Mouse (Mus musculus): ENCODE data around the gene Il11. TPM values are rescaled to one million over a fixed set of nuclear protein-coding genes. Genes with fewer than 3 reads are reported as not detected.

Gene Il11
- polyA plus RNA-seq, 1 experiment from 2014 or later = 0.19 TPM

DNA sequence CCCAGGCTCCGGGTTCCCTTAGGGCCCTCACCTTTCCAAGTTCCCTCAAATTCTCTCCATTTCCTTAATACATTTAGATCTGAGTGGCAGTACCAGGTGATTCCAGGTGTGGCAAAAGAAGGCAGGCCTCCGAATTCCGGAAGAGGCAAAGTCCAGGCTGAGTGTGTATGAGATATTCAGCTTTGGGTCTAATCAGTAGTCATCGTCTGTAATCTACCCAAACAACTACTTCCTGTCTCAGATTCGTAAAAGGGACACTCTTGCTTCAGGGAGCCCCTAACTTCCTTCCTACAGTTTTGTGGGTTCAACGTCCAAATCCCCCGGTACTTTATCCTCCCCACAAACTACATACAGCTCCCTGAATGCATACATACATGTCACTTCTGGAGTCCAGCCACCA lies 57.5 kb downstream of the Il11 start, which contains the start of gene Tmem150b:
Gene Tmem150b, minus strand, starts transcription at position 81 of the 400 bp plus-strand sequence.
- Histone ChIP-seq H3K9me3 (no peaks in the 10 kb centered on the region), H3K27ac (replicated peaks) (no peak within 1 kb of the TSS), H3K4me1 (no peaks in the 10 kb centered on the region), H3K36me3 (replicated peaks) (no peaks in the 10 kb centered on the region), H3K4me3 (no peak within 1 kb of the TSS; the same call in 1 of the 2 replicates), H3K27me3 (replicated peaks; ENCODE audit: low read depth, poor library complexity, severe bottlenecking) (no peaks in the 10 kb centered on the region)
- no peak for DNase-seq (ENCODE audit: low spot score)
- 84% methylated on average over 7 of the region's 7 CpGs for WGBS

DNA sequence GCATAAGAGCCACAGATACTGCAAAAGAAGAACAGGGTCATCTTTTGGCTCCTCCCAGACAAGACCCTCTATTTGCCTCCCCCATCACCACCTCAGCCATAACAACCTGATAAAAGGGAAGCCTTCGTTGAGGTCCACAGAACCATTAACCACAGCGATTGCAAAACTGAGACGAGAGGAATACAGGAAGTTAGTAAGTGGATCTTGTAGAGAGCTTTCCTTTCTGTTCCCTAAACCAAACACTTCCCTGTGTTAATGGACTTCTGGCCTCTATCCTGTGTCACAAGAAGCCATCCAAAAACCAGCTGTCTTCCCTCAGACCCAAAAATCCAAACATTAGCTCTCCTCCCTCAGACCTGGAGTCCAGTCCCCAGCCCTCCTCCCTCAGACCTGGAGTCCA lies 58.3 kb downstream of the Il11 start:
- Histone ChIP-seq H3K27me3 (replicated peaks; ENCODE audit: low read depth, poor library complexity, severe bottlenecking) (no peaks in the 10 kb centered on the region), H3K9me3 (no peaks in the 10 kb centered on the region), H3K36me3 (replicated peaks) (no peaks in the 10 kb centered on the region), H3K4me3 (no peak overlapping the region; the same call in 1 of the 2 replicates), H3K27ac (replicated peaks) (no peak overlapping the region), H3K4me1 (no peaks in the 10 kb centered on the region)
- DNase-seq (ENCODE audit: low spot score) = no peak
- WGBS = 78% methylated on average over 3 of the region's 3 CpGs

DNA sequence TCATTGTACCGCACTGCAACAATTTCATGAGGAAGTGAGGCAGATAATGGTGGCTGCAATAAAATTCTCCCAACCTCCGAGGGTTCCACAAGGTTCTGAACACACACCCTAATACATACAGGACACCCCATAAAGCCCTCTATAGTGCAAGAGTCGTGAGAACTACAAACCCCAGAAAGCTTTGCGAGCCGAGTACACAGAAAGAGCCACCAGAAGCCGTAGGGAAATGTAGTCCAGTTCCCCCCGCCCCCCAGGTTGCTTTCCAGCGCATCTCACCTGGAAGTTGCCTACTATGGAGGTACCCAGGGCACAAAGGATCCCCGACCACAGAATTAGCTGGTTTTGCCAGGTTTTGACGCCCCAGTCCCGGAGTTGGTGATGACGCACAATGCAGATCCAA lies 59.2 kb downstream of the Il11 start:
- Histone ChIP-seq H3K27ac (replicated peaks) (no peak overlapping the region), H3K27me3 (replicated peaks; ENCODE audit: low read depth, poor library complexity, severe bottlenecking) (no peaks in the 10 kb centered on the region)

More for the DNA sequence above, 59.2 kb downstream of the Il11 start:
- no peak for DNase-seq (ENCODE audit: low spot score)
- H3K36me3 ChIP-seq (replicated peaks) = no peaks in the 10 kb centered on the region
- peak overlapping the region; percentile 45 for H3K4me3 ChIP-seq
- H3K9me3 ChIP-seq = no peaks in the 10 kb centered on the region
- 39% methylated on average over 12 of the region's 12 CpGs for WGBS
- no peaks in the 10 kb centered on the region for H3K4me1 ChIP-seq

Other genes with a start within 250 kb of the Il11 start
- gene Syt5, start 235.3 kb downstream of the Il11 start, polyA plus RNA-seq (2016; fragmentation: Nextera tagmentation; extraction: Ambion mirVana) = 4.3 and 5.6 TPM in 2 replicates
- gene Ptprh, start 178.8 kb downstream of the Il11 start, polyA plus RNA-seq (2016; fragmentation: Nextera tagmentation; extraction: Ambion mirVana) = not detected in 2 replicates
- 1.9 and 2.1 TPM in 2 replicates for gene Tmem86b, start 151.4 kb downstream of the Il11 start, polyA plus RNA-seq (2016; fragmentation: Nextera tagmentation; extraction: Ambion mirVana)
- gene Ppp6r1, start 123.8 kb downstream of the Il11 start, polyA plus RNA-seq (2016; fragmentation: Nextera tagmentation; extraction: Ambion mirVana) = 9.3 and 11.0 TPM in 2 replicates
- gene Hspbp1, start 97.8 kb downstream of the Il11 start, polyA plus RNA-seq (2016; fragmentation: Nextera tagmentation; extraction: Ambion mirVana) = 131 and 136 TPM in 2 replicates
- gene Brsk1, start 92.3 kb downstream of the Il11 start, polyA plus RNA-seq (2016; fragmentation: Nextera tagmentation; extraction: Ambion mirVana) = 2.0 and 2.2 TPM in 2 replicates
- gene Tmem150b, start 57.6 kb downstream of the Il11 start, polyA plus RNA-seq (2016; fragmentation: Nextera tagmentation; extraction: Ambion mirVana) = 0.14 and 0.20 TPM in 2 replicates
- gene Kmt5c, start 42.7 kb downstream of the Il11 start, polyA plus RNA-seq (2016; fragmentation: Nextera tagmentation; extraction: Ambion mirVana) = 102 and 103 TPM in 2 replicates
- gene Cox6b2, start 29.8 kb downstream of the Il11 start, polyA plus RNA-seq (2016; fragmentation: Nextera tagmentation; extraction: Ambion mirVana) = 42.5 and 46.0 TPM in 2 replicates
- gene Fam71e2, start 11.6 kb downstream of the Il11 start, polyA plus RNA-seq (2016; fragmentation: Nextera tagmentation; extraction: Ambion mirVana) = not detected in 2 replicates
- not detected in 2 replicates for gene Tmem190, start 78 bp upstream of the Il11 start, polyA plus RNA-seq (2016; fragmentation: Nextera tagmentation; extraction: Ambion mirVana)
- gene Tmem238, start 6.8 kb upstream of the Il11 start, polyA plus RNA-seq (2016; fragmentation: Nextera tagmentation; extraction: Ambion mirVana) = 4.1 and 4.2 TPM in 2 replicates
- 386 and 403 TPM in 2 replicates for gene Rpl28, start 10.0 kb upstream of the Il11 start, polyA plus RNA-seq (2016; fragmentation: Nextera tagmentation; extraction: Ambion mirVana)
- gene Ube2s, start 29.7 kb upstream of the Il11 start, polyA plus RNA-seq (2016; fragmentation: Nextera tagmentation; extraction: Ambion mirVana) = 422 and 438 TPM in 2 replicates
- gene Shisa7, start 61.8 kb upstream of the Il11 start, polyA plus RNA-seq (2016; fragmentation: Nextera tagmentation; extraction: Ambion mirVana) = 0.23 and 0.35 TPM in 2 replicates
- gene Isoc2b, start 87.4 kb upstream of the Il11 start, polyA plus RNA-seq (2016; fragmentation: Nextera tagmentation; extraction: Ambion mirVana) = 2.6 and 4.1 TPM in 2 replicates
- 0.68 and 0.86 TPM in 2 replicates for gene Isoc2a, start 94.3 kb upstream of the Il11 start, polyA plus RNA-seq (2016; fragmentation: Nextera tagmentation; extraction: Ambion mirVana)
- 0.22 TPM in 1 of 2 replicates, not detected in the other for gene Gm36210, start 123.7 kb upstream of the Il11 start, polyA plus RNA-seq (2016; fragmentation: Nextera tagmentation; extraction: Ambion mirVana)
- gene Zfp628, start 132.4 kb upstream of the Il11 start, polyA plus RNA-seq (2016; fragmentation: Nextera tagmentation; extraction: Ambion mirVana) = 4.5 and 4.6 TPM in 2 replicates
- gene Nat14, start 139.2 kb upstream of the Il11 start, polyA plus RNA-seq (2016; fragmentation: Nextera tagmentation; extraction: Ambion mirVana) = 4.9 and 5.3 TPM in 2 replicates
- 1.4 and 1.7 TPM in 2 replicates for gene Ssc5d, start 142.9 kb upstream of the Il11 start, polyA plus RNA-seq (2016; fragmentation: Nextera tagmentation; extraction: Ambion mirVana)
- gene Sbk2, start 181.5 kb upstream of the Il11 start, polyA plus RNA-seq (2016; fragmentation: Nextera tagmentation; extraction: Ambion mirVana) = 0.09 TPM in 1 of 2 replicates, not detected in the other
- 0.05 TPM in 1 of 2 replicates, not detected in the other for gene Sbk3, start 188.3 kb upstream of the Il11 start, polyA plus RNA-seq (2016; fragmentation: Nextera tagmentation; extraction: Ambion mirVana)
- 24.8 and 29.3 TPM in 2 replicates for gene Zfp579, start 213.3 kb upstream of the Il11 start, polyA plus RNA-seq (2016; fragmentation: Nextera tagmentation; extraction: Ambion mirVana)
- gene Zfp524, start 231.6 kb upstream of the Il11 start, polyA plus RNA-seq (2016; fragmentation: Nextera tagmentation; extraction: Ambion mirVana) = 7.8 and 8.0 TPM in 2 replicates
- gene Fiz1, start 231.8 kb upstream of the Il11 start, polyA plus RNA-seq (2016; fragmentation: Nextera tagmentation; extraction: Ambion mirVana) = 55.6 and 56.5 TPM in 2 replicates
- 0.38 and 1.3 TPM in 2 replicates for gene Gm44973, start 232.6 kb upstream of the Il11 start, polyA plus RNA-seq (2016; fragmentation: Nextera tagmentation; extraction: Ambion mirVana)
- 6.1 and 6.6 TPM in 2 replicates for gene Zfp865, start 237.5 kb upstream of the Il11 start, polyA plus RNA-seq (2016; fragmentation: Nextera tagmentation; extraction: Ambion mirVana)
- gene Ccdc106, start 237.7 kb upstream of the Il11 start, polyA plus RNA-seq (2016; fragmentation: Nextera tagmentation; extraction: Ambion mirVana) = 7.9 and 8.0 TPM in 2 replicates